ENCODE assay signal across 1 mouse cellular context in the genomic region with DNA sequence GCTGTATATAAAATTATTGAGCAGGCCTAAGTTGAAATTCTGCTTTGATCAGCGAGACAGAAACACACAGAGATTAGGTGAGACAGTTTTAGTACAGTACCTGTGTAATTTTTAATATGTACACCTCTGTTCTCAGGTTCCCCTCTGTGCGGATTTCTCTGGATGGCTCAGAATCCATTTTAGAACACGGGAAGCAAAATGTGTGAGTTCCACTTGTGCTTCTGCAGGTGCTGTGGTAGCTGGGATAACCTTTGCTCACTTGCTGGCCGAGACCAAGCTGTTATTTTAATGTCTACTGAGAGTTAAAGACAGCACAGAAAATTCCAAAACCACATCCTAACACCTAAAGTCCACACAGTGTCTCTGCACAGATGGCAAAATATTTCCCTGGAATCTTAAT.
TF ChIP-seq lines count a peak whose summit lies in the region.

No protein-coding gene starts in this region.

TF ChIP-seq in CH12.LX, 34 proteins besides CTCF, POLR2A, EP300 and RAD21 (continued from another document):
- TF ChIP-seq CHD1 (IDR thresholded peaks at IDR 0.05; ENCODE audit: low read depth, low read length) (no peak), SMC3 (IDR thresholded peaks at IDR 0.05; ENCODE audit: low read depth, low read length) (no peak), JUN (IDR thresholded peaks at IDR 0.05; ENCODE audit: insufficient read depth, low read depth, low read length) (no peak), MAX (IDR thresholded peaks at IDR 0.05; ENCODE audit: low read length) (no peak), ZNF384 (IDR thresholded peaks at IDR 0.05; ENCODE audit: low read depth, low read length) (no peak), NRF1 (IDR thresholded peaks at IDR 0.05; ENCODE audit: low read depth, low read length) (no peak), CHD2 (IDR thresholded peaks at IDR 0.05; ENCODE audit: low read length) (no peak), E2F4 (IDR thresholded peaks at IDR 0.05; ENCODE audit: insufficient replicate concordance, low read depth, low read length) (no peak), GABPA (IDR thresholded peaks at IDR 0.05; ENCODE audit: insufficient replicate concordance, low read depth, low read length) (no peak), MEF2A (IDR thresholded peaks at IDR 0.05; ENCODE audit: borderline replicate concordance, low read depth, low read length) (no peak), IRF4 (IDR thresholded peaks at IDR 0.05; ENCODE audit: low read depth, low read length) (no peak), SIN3A (IDR thresholded peaks at IDR 0.05; ENCODE audit: low read length) (no peak), ZMIZ1 (IDR thresholded peaks at IDR 0.05; ENCODE audit: low read depth, low read length) (no peak), MAFK (IDR thresholded peaks at IDR 0.05; ENCODE audit: insufficient replicate concordance, low read length) (no peak), RCOR1 (conservative IDR thresholded peaks at IDR 0.05; ENCODE audit: low read depth, low read length) (no peak), USF1 (IDR thresholded peaks at IDR 0.05; ENCODE audit: low read depth, low read length) (no peak), NELFE (IDR thresholded peaks at IDR 0.05; ENCODE audit: low read depth, low read length) (no peak), ZKSCAN1 (IDR thresholded peaks at IDR 0.05; ENCODE audit: borderline replicate concordance, low read depth, low read length) (no peak)
